Mouse (Mus musculus) urinary bladder, postnatal 4 days (tissue): ENCODE measurements at regions not wholly inside any gene's neighbourhood (a gene's known extent, or its start where the extent isn't known, plus 50 kb on each side); places are given as distances from the start of the nearest gene placed in this dataset.

ENCODE experiments used
- DNase-seq, 2 experiments: peaks; one replicate each; pipeline ENCODE4 v3.0.0; 2021 to 2022; ENCODE audit warnings: low spot score in 2 of 2

DNA sequence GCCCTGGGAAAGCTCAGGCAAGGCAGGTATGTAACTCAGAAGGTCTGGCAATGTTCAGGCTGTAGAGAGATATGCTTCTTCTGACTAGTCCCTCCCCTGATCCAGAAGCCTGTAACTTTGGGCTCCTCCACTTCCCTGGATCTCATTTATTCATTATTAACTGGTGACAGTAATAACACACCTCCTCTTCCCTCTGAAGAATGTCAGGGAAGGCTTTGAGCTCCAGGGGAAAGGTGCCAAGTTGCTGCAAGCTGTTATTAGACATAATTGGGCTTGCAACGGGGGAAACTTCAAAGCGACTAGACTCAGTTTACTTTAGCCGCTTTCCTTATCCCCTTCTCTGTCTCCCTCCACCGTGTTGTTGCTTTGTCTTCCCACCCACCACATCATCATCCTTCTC, 75.6 kb upstream of the Tmprss2 start:
- DNase-seq: no peak

DNA sequence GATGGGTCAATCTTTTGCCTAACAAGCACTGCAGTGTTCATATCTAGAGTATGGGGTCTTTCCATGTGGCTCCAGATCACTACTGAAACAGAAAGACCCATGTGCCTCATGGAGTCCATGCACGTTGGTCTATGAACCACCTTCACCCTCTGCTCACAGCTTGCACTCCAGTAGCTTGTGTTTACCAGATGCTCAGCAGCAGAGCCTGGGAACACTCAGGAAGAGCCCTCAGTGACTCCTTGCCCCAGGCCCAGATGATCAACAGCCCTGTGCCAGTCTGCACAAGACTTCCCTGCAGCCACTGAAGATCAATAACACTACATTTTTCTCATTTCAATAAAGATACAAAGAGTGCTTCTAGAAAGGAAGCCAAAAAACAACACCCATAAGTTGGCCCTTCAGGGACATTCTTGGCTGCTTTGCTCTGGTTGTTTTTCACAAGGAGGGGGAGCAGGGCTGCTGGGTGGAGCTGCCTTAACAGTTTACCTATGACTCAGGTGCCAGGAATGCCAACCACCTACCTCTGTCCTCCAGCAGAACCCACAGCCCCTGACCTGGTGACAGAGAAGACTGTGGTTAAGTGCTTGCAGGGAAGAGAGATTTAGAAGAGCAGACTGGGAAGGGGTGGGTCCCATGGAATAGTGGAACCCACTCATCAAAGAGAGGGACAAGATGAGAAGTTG, 74.7 kb upstream of the Tmprss2 start:
- peak in 1 of 2 experiments; percentile 38 for DNase-seq

DNA sequence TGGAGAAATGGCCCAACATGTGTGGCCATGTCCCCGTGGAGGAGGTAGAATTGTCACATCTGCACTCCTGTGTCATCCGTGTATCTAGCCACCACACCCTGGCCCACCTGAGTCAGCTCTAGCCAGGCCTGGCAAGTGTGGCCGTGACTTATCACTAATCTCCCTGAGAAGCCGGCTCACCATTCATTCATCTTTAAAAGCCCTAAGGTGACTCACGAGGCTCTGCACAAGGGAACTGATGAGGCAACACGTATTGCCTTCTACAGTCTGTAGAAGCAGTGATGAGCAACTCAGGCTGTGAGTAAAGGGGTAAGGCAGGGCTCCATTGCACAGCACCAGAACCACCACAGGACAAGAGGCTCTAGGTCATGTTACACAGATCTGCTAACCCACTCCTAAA, 70.2 kb upstream of the Tmprss2 start:
- no peak for DNase-seq

DNA sequence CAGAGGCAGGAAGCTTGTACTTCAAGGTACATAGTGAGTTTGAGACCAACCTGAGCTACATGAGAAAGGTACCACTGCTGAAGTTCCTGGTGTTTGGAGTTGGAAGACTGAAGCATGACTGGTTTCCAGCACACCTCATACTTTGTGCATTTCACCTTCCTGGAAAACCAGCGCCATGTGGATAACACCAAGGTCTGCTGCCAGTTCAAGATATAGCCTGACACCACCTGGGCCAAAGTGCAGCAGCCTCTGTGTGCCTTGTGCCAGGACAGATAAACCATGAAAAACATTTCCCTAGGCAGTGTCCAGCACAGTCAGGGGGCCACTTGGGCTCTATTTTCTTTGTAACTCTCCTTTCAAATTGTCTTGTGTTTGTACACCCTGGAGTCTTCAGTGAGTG, 68.8 kb upstream of the Tmprss2 start:
- no peak for DNase-seq

DNA sequence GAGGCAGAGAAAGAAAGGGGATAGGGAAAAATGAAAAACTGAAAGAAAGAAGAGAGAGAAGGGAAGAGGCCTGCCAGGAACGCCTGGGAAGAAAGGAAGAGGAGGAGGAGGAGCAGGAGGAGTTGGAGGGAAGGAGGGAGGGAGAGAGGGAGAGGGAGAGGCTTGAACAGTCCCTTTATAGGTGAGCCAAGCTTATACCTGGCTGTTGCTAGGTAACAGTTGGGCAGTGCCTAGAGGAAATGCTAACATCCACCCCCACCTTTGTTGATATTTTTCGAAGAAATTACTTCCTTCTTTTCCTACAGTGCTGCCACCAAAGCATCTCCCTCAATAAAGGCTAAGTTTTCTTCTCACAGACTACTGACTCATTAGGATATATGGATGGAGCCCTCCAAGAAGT, 68.3 kb upstream of the Tmprss2 start:
- no peak for DNase-seq

DNA sequence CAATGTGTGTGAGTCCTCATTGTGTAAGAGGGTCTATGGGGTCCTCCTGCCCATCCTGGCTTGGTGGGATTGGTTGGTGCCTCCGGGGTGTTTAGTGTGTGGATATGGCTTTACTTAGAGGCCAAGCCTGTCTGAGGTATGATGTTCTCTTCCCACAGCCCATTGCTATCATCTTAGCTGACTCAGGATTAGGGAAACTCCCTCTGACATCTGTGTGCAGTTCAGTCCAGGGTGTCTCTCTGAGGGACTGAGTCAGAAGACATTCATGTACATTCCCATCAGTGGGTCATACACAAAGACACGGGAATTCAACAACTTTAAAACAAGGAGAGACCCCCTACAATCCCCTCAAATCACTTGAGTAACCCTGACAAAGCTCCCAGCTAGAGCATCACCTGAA, 66.6 kb upstream of the Tmprss2 start:
- DNase-seq: no peak

DNA sequence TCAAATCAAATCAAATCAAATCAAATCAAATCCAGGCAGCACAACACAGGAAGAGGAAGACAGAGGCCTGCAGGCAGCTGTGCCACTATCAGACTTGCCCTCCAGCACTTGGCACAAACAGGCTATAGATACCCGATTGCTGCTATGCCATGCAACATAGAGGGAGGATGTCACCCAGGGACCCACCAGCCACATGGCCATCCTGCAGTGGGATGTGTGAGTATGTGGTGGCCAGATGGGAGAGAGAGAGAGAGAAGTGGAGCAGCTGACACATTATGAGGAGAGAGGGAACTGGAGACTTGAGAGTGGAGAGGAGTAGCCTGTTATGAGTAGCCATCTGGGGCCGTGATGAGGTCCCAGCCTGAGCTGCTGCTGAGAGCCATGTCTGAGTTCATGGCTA, 62.6 kb upstream of the Tmprss2 start:
- no peak for DNase-seq

DNA sequence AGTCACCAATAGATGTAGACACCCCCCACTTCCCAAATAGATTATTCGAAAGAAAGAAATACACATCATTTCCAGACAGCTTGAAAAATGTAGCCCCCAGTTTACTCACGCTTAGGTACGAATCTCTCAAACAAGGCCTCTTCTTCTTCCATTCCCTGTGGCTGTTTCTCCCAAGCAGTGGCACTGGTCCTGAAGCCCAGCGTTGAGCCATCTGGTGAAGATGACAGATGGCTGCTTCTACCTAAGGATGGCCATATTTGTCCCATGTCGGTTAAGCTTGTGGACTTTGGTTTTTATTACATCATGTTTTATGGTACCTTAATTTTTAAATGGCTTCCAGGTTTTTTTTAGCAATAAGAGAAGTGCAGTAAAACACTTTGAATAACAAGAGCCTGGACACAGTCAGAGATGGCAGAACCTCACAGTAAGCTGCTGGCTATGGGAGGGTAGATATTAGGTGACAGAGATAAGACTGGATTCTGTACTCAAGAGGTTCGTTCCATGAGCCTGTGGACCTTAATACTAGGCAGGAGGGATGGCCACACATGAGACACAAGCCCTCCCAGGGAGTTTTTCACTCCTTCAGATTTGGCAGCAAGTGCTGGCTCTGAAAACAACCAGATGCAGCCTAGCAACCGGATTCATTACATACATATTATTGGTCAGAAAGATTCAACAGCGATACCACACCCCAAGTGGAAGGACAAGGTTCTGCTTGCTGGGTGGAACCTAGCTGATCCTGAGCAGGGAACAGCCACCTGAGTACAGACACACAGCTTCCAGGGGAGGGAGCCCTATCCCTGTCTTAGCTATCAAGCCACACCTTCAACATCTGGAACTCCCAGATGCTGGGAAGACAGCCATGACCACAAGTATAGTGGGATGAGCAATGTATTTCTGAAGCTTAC, 59.4 kb upstream of the Tmprss2 start:
- DNase-seq: peak in 1 of 2 experiments; percentile 22

DNA sequence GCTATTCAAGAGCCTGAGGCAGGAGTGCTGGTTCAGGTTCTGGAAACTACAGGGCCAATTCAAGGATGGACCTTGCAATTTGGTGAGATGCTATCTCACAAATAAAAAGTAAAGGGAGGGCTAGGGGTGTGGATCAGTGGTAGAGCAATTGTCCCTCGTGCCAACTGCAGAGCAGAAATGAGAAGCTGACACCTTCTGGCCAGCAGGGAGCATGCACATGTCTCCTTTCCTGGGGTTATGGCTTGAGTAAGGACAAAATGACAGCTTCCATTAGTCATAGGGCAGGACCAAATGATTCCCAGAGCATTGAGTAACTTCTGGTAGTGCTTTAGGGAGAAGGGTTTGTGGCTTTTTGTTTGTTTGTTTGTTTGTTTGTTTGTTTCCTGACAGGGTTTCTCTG, 56.5 kb upstream of the Tmprss2 start:
- no peak for DNase-seq

DNA sequence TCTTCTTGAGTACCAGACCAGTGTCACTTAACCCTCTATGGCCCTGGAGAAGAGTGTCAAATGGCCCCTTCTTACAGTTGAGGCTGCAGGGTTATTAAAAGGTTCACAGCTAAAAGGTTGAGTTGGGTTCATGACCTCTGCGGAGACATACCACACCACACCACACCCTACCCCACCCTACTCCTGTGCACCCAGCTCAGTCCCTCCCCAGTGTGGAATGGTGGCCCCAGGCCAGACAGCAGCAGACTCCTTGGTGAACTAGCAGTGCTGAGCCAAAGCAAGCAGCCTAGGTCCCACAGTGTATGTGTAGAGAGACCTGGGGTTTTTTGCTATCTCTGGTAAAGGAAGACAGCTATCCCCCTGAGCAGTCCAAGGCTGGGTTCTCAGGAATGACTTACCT, 54.5 kb upstream of the Tmprss2 start:
- no peak for DNase-seq
